Mouse (Mus musculus) MEL (cell line): ENCODE measurements around the gene Higd2a.

Experiments used
- EP300 ChIP-seq, 2 experiments: IDR thresholded peaks; 2 replicates each; pipeline ENCODE4 v1.6.1; 2011; ENCODE audit warnings: improper control_type of control experiment in 2 of 2, low read length in 2 of 2, low read depth in 1 of 2, mild to moderate bottlenecking in 1 of 2
- POLR2A ChIP-seq, 2 experiments: IDR thresholded peaks; 2 replicates each; pipeline ENCODE4 v1.6.1; 2011 to 2012; ENCODE audit warnings: low read length in 2 of 2, mild to moderate bottlenecking in 2 of 2, control low read depth in 1 of 2, improper control_type of control experiment in 1 of 2, low read depth in 1 of 2, moderate library complexity in 1 of 2; ENCODE audit not compliant: control insufficient read depth in 1 of 2, insufficient read depth in 1 of 2, poor library complexity in 1 of 2
- TAL1 ChIP-seq: IDR thresholded peaks from 2 replicates; pipeline ENCODE4 v1.6.1; 2012; ENCODE audit warnings: mild to moderate bottlenecking, inconsistent platforms, low read length, moderate library complexity, mixed read lengths
- ZKSCAN1 ChIP-seq: IDR thresholded peaks from 2 replicates; pipeline ENCODE4 v1.6.1; 2012; ENCODE audit warnings: low read depth, mild to moderate bottlenecking, inconsistent platforms, low read length, improper control_type of control experiment, moderate library complexity

- TF ChIP-seq POLR2A (IDR thresholded peaks at IDR 0.05; ENCODE audit: control insufficient read depth in 1 of 2, insufficient read depth in 1 of 2, low read depth in 1 of 2, low read length in 2 of 2, poor library complexity in 1 of 2) = no peak; a peak in 1 of 4 replicates
- no peak for TF ChIP-seq TAL1
- no peak for TF ChIP-seq ZKSCAN1
- TF ChIP-seq EP300 (IDR thresholded peaks at IDR 0.05; ENCODE audit: low read depth in 1 of 2, low read length in 2 of 2) = no peak
Measured at GRCm38 (mm10) chr13:54574854-54575481, 15.0 kb upstream of the Higd2a start, which contains the start of gene Arl10.
